Mouse (Mus musculus) limb, embryonic 10.5 days (tissue): ENCODE results near the gene Pum2. TPM values are rescaled to one million over a fixed set of nuclear protein-coding genes. Genes with fewer than 3 reads are reported as not detected.
A peak's percentile ranks its signal among the peaks of the same experiment; 100 is the strongest.

ENCODE experiments used
- DNase-seq: peaks from one replicate; pipeline ENCODE4 v3.0.0-alpha.2; 2017; ENCODE audit warnings: low spot score
- H3K27ac ChIP-seq: fragments of 300-500 bp; sonication (generic); 2 replicates; pipeline ENCODE4 v1.5.1; 2016; ENCODE audit warnings: mild to moderate bottlenecking
- H3K27me3 ChIP-seq: fragments of 300-500 bp; sonication (generic); 2 replicates; pipeline ENCODE4 v1.6.1; 2016; ENCODE audit warnings: low read depth, mild to moderate bottlenecking; ENCODE audit not compliant: poor library complexity, severe bottlenecking
- H3K36me3 ChIP-seq: fragments of 300-500 bp; sonication (generic); 2 replicates; pipeline ENCODE4 v1.6.1; 2016; ENCODE audit warnings: mild to moderate bottlenecking, moderate library complexity
- H3K4me1 ChIP-seq: fragments of 300-500 bp; sonication (generic); 2 replicates; pipeline ENCODE4 v1.6.1; 2016
- H3K4me3 ChIP-seq: fragments of 300-500 bp; sonication (generic); 2 replicates; pipeline ENCODE4 v1.5.1; 2016; ENCODE audit warnings: mild to moderate bottlenecking, moderate library complexity
- H3K9me3 ChIP-seq: fragments of 300-500 bp; sonication (generic); replicated peaks from 2 replicates; pipeline ENCODE4 v1.6.1; 2016; ENCODE audit warnings: mild to moderate bottlenecking
- WGBS: fragments of 180-500 bp; shearing (Covaris S2); methylation state at CpG from one replicate; pipeline ENCODE4 v1.1.7; 2016; 5-methylcytosine and 5-hydroxymethylcytosine counted together
- polyA plus RNA-seq: library from polyadenylated mRNA; unstranded; fragments of >200 nt; fragmentation: Nextera tagmentation; extraction: Ambion mirVana; gene quantifications from 2 replicates; pipeline ENCODE4 v1.2.1, GENCODE M21; 2016

Gene Pum2
- polyA plus RNA-seq, 1 experiment from 2014 or later: 65.6 TPM

GRCm38 (mm10) chr12:8773336-8773735 is 99.4 kb downstream of the Pum2 start:
- no peaks in the 10 kb centered on the region for H3K27me3 ChIP-seq
- peaks cover 27% of the 10 kb centered on the region for H3K36me3 ChIP-seq
- DNase-seq: no peak
- peaks cover 63% of the 10 kb centered on the region for H3K4me1 ChIP-seq
- H3K27ac ChIP-seq: peak overlapping the region; percentile 97
- WGBS: 22% methylated on average over 6 of the region's 6 CpGs
- H3K4me3 ChIP-seq: peak overlapping the region; percentile 89
- no peaks in the 10 kb centered on the region for H3K9me3 ChIP-seq

GRCm38 (mm10) chr12:8774183-8774582 is 100.2 kb downstream of the Pum2 start:
- Histone ChIP-seq H3K4me1 (peaks cover 71% of the 10 kb centered on the region), H3K27ac (no peak overlapping the region)

GRCm38 (mm10) chr12:8776206-8776605 is 102.3 kb downstream of the Pum2 start:
- no peak overlapping the region for H3K4me3 ChIP-seq

More at GRCm38 (mm10) chr12:8774183-8774582, 100.2 kb downstream of the Pum2 start:
- no peak for DNase-seq
- Histone ChIP-seq H3K36me3 (peaks cover 36% of the 10 kb centered on the region), H3K9me3 (no peaks in the 10 kb centered on the region), H3K4me3 (peak overlapping the region; percentile 89), H3K27me3 (no peaks in the 10 kb centered on the region)

GRCm38 (mm10) chr12:8776741-8777140 is 102.8 kb downstream of the Pum2 start:
- Histone ChIP-seq H3K4me1 (peaks cover 87% of the 10 kb centered on the region), H3K36me3 (peaks cover 60% of the 10 kb centered on the region), H3K27ac (no peak overlapping the region), H3K4me3 (no peak overlapping the region), H3K27me3 (no peaks in the 10 kb centered on the region), H3K9me3 (no peaks in the 10 kb centered on the region)
- DNase-seq: no peak
- 92% methylated on average over 3 of the region's 3 CpGs for WGBS

More at GRCm38 (mm10) chr12:8776206-8776605, 102.3 kb downstream of the Pum2 start:
- H3K27ac ChIP-seq: no peak overlapping the region
- no peak for DNase-seq
- H3K4me1 ChIP-seq: peaks cover 82% of the 10 kb centered on the region
- H3K9me3 ChIP-seq: no peaks in the 10 kb centered on the region
- WGBS: 91% methylated on average over 7 of the region's 7 CpGs
- H3K27me3 ChIP-seq: no peaks in the 10 kb centered on the region
- peaks cover 55% of the 10 kb centered on the region for H3K36me3 ChIP-seq

GRCm38 (mm10) chr12:8778106-8778505 is 104.2 kb downstream of the Pum2 start:
- 89% methylated on average over 7 of the region's 7 CpGs for WGBS
- DNase-seq: no peak
- no peaks in the 10 kb centered on the region for H3K27me3 ChIP-seq
- H3K9me3 ChIP-seq: no peaks in the 10 kb centered on the region
- H3K36me3 ChIP-seq: peaks cover 72% of the 10 kb centered on the region
- H3K27ac ChIP-seq: no peak overlapping the region
- H3K4me1 ChIP-seq: peaks cover 97% of the 10 kb centered on the region
- H3K4me3 ChIP-seq: no peak overlapping the region

- no peak for DNase-seq
- H3K9me3 ChIP-seq: no peaks in the 10 kb centered on the region
- H3K27me3 ChIP-seq: no peaks in the 10 kb centered on the region
- H3K4me3 ChIP-seq: no peak overlapping the region
- no peak overlapping the region for H3K27ac ChIP-seq
- peaks cover 86% of the 10 kb centered on the region for H3K36me3 ChIP-seq
- 82% methylated on average over 4 of the region's 4 CpGs for WGBS
- H3K4me1 ChIP-seq: peaks cover 97% of the 10 kb centered on the region
Observed at GRCm38 (mm10) chr12:8779851-8780250, 105.9 kb downstream of the Pum2 start.

- Histone ChIP-seq H3K4me1 (peaks cover 95% of the 10 kb centered on the region), H3K27me3 (no peaks in the 10 kb centered on the region), H3K4me3 (no peak overlapping the region), H3K27ac (no peak overlapping the region), H3K9me3 (no peaks in the 10 kb centered on the region), H3K36me3 (peaks cover 93% of the 10 kb centered on the region)
- WGBS: 86% methylated on average over 7 of the region's 7 CpGs
- no peak for DNase-seq
Observed at GRCm38 (mm10) chr12:8781121-8781520, 107.2 kb downstream of the Pum2 start.

- H3K4me3 ChIP-seq: no peak overlapping the region
- peaks cover 96% of the 10 kb centered on the region for H3K4me1 ChIP-seq
- no peak for DNase-seq
- H3K27me3 ChIP-seq: no peaks in the 10 kb centered on the region
- peaks cover 94% of the 10 kb centered on the region for H3K36me3 ChIP-seq
- no peaks in the 10 kb centered on the region for H3K9me3 ChIP-seq
- WGBS: 80% methylated on average over 9 of the region's 9 CpGs
- no peak overlapping the region; the same call in 1 of the 2 replicates for H3K27ac ChIP-seq
Observed at GRCm38 (mm10) chr12:8781681-8782378, 107.9 kb downstream of the Pum2 start.

- peaks cover 91% of the 10 kb centered on the region for H3K4me1 ChIP-seq
- 78% methylated on average over 3 of the region's 3 CpGs for WGBS
Observed at GRCm38 (mm10) chr12:8782565-8782964, 108.6 kb downstream of the Pum2 start.

GRCm38 (mm10) chr12:8784189-8784588 is 110.3 kb downstream of the Pum2 start:
- WGBS: 82% methylated on average over 9 of the region's 9 CpGs
- H3K27ac ChIP-seq: no peak overlapping the region
- no peaks in the 10 kb centered on the region for H3K9me3 ChIP-seq
- no peak overlapping the region for H3K4me3 ChIP-seq
- peaks cover 93% of the 10 kb centered on the region for H3K36me3 ChIP-seq
- H3K4me1 ChIP-seq: peaks cover 77% of the 10 kb centered on the region
- DNase-seq: no peak
- H3K27me3 ChIP-seq: no peaks in the 10 kb centered on the region

More at GRCm38 (mm10) chr12:8782565-8782964, 108.6 kb downstream of the Pum2 start:
- Histone ChIP-seq H3K27me3 (no peaks in the 10 kb centered on the region), H3K9me3 (no peaks in the 10 kb centered on the region), H3K4me3 (no peak overlapping the region), H3K36me3 (peaks cover 93% of the 10 kb centered on the region), H3K27ac (no peak overlapping the region)
- no peak for DNase-seq

GRCm38 (mm10) chr12:8786476-8786875 is 112.5 kb downstream of the Pum2 start:
- Histone ChIP-seq H3K4me3 (no peak overlapping the region), H3K27me3 (no peaks in the 10 kb centered on the region), H3K4me1 (peaks cover 54% of the 10 kb centered on the region), H3K9me3 (no peaks in the 10 kb centered on the region), H3K36me3 (peaks cover 94% of the 10 kb centered on the region), H3K27ac (no peak overlapping the region)
- 80% methylated on average over 5 of the region's 5 CpGs for WGBS
- DNase-seq: no peak

- Histone ChIP-seq H3K9me3 (no peaks in the 10 kb centered on the region), H3K36me3 (peaks cover 94% of the 10 kb centered on the region), H3K27ac (no peak overlapping the region), H3K4me1 (peaks cover 47% of the 10 kb centered on the region), H3K4me3 (no peak overlapping the region), H3K27me3 (no peaks in the 10 kb centered on the region)
- WGBS: 93% methylated on average over 12 of the region's 12 CpGs
- no peak for DNase-seq
Observed at GRCm38 (mm10) chr12:8786984-8787730, 113.2 kb downstream of the Pum2 start.

GRCm38 (mm10) chr12:8788469-8788868 is 114.5 kb downstream of the Pum2 start:
- no peak overlapping the region for H3K4me3 ChIP-seq
- DNase-seq: no peak
- H3K4me1 ChIP-seq: peaks cover 34% of the 10 kb centered on the region
- H3K27ac ChIP-seq: 0 out of 2 replicates have a peak overlapping the region, but pooled peaks have one; percentile 5
- 83% methylated on average over 3 of the region's 3 CpGs for WGBS
- H3K9me3 ChIP-seq: no peaks in the 10 kb centered on the region
- H3K27me3 ChIP-seq: no peaks in the 10 kb centered on the region
- H3K36me3 ChIP-seq: peaks cover 96% of the 10 kb centered on the region
